Mouse (Mus musculus) ES-E14 (cell line): ENCODE measurements around the gene Cfap52. TPM values are rescaled to one million over a fixed set of nuclear protein-coding genes. Genes with fewer than 3 reads are reported as not detected.

Experiments used
- DNase-seq: peaks from one replicate; pipeline ENCODE4 v3.0.0-alpha.2; 2013; ENCODE audit warnings: low read depth, low spot score
- H3K27ac ChIP-seq: 2 replicates; pipeline ENCODE4 v1.5.1; 2012; ENCODE audit warnings: low read depth, mild to moderate bottlenecking, low read length, moderate library complexity, mixed read lengths; ENCODE audit not compliant: poor library complexity, insufficient read depth, severe bottlenecking
- H3K36me3 ChIP-seq: 2 replicates; pipeline ENCODE4 v1.6.1; 2012; ENCODE audit warnings: mild to moderate bottlenecking, low read length, moderate library complexity, mixed read lengths; ENCODE audit not compliant: control insufficient read depth, poor library complexity, insufficient read depth, severe bottlenecking
- H3K4me1 ChIP-seq, 2 experiments: fragments of 150-350 bp in 1 of 2; sonication (generic) in 1 of 2; 2 replicates each; pipeline ENCODE4 v1.6.1; 2012; ENCODE audit warnings: low read length in 2 of 2, mild to moderate bottlenecking in 1 of 2, mixed read lengths in 1 of 2; ENCODE audit not compliant: control insufficient read depth in 2 of 2, insufficient read depth in 2 of 2, poor library complexity in 1 of 2
- H3K4me3 ChIP-seq, 2 experiments: fragments of 150-350 bp in 1 of 2; sonication (generic) in 1 of 2; 2 replicates each; pipeline ENCODE4 v1.5.1; 2012; ENCODE audit warnings: low read length in 2 of 2, low read depth in 1 of 2, mild to moderate bottlenecking in 1 of 2, mixed read lengths in 1 of 2; ENCODE audit not compliant: insufficient read depth in 1 of 2, poor library complexity in 1 of 2, severe bottlenecking in 1 of 2
- H3K9ac ChIP-seq: 2 replicates; pipeline ENCODE4 v1.6.1; 2012; ENCODE audit warnings: low read depth, mild to moderate bottlenecking, low read length, mixed read lengths; ENCODE audit not compliant: poor library complexity, insufficient read depth, severe bottlenecking
- H3K9me3 ChIP-seq: fragments of 150-350 bp; sonication (generic); 2 replicates; pipeline ENCODE4 v1.6.1; 2012; ENCODE audit warnings: low read depth, mild to moderate bottlenecking, low read length; ENCODE audit not compliant: control insufficient read depth, insufficient read depth
- CHD2 ChIP-seq: IDR thresholded peaks from 2 replicates; pipeline ENCODE4 v1.6.1; 2014; ENCODE audit warnings: mild to moderate bottlenecking, low read depth, low read length, inconsistent platforms
- HCFC1 ChIP-seq: IDR thresholded peaks from 2 replicates; pipeline ENCODE4 v1.6.1; 2012; ENCODE audit warnings: low read length, inconsistent platforms, borderline replicate concordance; ENCODE audit not compliant: insufficient read depth
- MAFK ChIP-seq: IDR thresholded peaks from 2 replicates; pipeline ENCODE4 v1.6.1; 2014; ENCODE audit warnings: mild to moderate bottlenecking, low read depth, low read length, inconsistent platforms; ENCODE audit not compliant: insufficient read depth
- ZC3H11A ChIP-seq: IDR thresholded peaks from 2 replicates; pipeline ENCODE4 v1.6.1; 2012; ENCODE audit warnings: low read depth, mild to moderate bottlenecking, inconsistent platforms, low read length, borderline replicate concordance
- ZNF384 ChIP-seq: IDR thresholded peaks from 2 replicates; pipeline ENCODE4 v1.6.1; 2012; ENCODE audit warnings: low read depth, low read length, inconsistent platforms
- in situ Hi-C, 2 experiments: fragments of 600-800 bp; cut with MboI; formaldehyde crosslinking; loops; one replicate each; pipeline ENCODE4 v1.15.1; 2025; ENCODE audit warnings: low sequenced_read_pairs in 2 of 2, inconsistent platforms in 1 of 2; ENCODE audit not compliant: unreplicated experiment in 2 of 2
- total RNA-seq: library from RNA; depleted of rRNA; stranded (reverse); fragments of 300-350 nt; gene quantifications from 2 replicates; pipeline ENCODE4 v1.2.3, GENCODE M21; 2012

The Cfap52 gene
- total RNA-seq, 1 experiment: 0.36 TPM

- Histone ChIP-seq H3K36me3 (no peaks in the 10 kb centered on the region), H3K9ac (no peak overlapping the region), H3K4me3 (no peak overlapping the region), H3K27ac (no peak overlapping the region), H3K4me1 (0 out of 4 replicates have a peak, but pooled peaks cover 0 to 2% of the 10 kb centered on the region in 2 experiments), H3K9me3 (no peaks in the 10 kb centered on the region)
- TF ChIP-seq ZC3H11A (no peak), MAFK (no peak), CHD2 (no peak), ZNF384 (no peak), HCFC1 (no peak)
- DNase-seq: no peak
- in situ Hi-C loops: loop anchor here in 1 of 2 experiments (25.0 kb wide), 1 partner anchor 406 kb away; the partner anchor contains the start of gene Ntn1
Observed at GRCm38 (mm10) chr11:68006216-68006789, 40.9 kb upstream of the Cfap52 start.

GRCm38 (mm10) chr11:68004191-68004590 lies 38.7 kb upstream of the Cfap52 start:
- TF ChIP-seq ZC3H11A (no peak), CHD2 (no peak), HCFC1 (no peak), MAFK (no peak), ZNF384 (no peak)
- no peak overlapping the region for H3K27ac ChIP-seq
- H3K9ac ChIP-seq: no peak overlapping the region
- peak; percentile 35 for DNase-seq
- H3K9me3 ChIP-seq: no peaks in the 10 kb centered on the region
- in situ Hi-C loops: loop anchor here in 1 of 2 experiments (25.0 kb wide), 1 partner anchor 408 kb away; the partner anchor contains the start of gene Ntn1
- no peaks in the 10 kb centered on the region for H3K36me3 ChIP-seq
- H3K4me3 ChIP-seq: no peak overlapping the region
- H3K4me1 ChIP-seq: 0 out of 4 replicates have a peak, but pooled peaks cover 0 to 2% of the 10 kb centered on the region in 2 experiments

GRCm38 (mm10) chr11:67999629-68000028 lies 34.2 kb upstream of the Cfap52 start:
- DNase-seq: no peak
- H3K9me3 ChIP-seq: no peaks in the 10 kb centered on the region
- no peaks in the 10 kb centered on the region for H3K4me1 ChIP-seq
- H3K36me3 ChIP-seq: no peaks in the 10 kb centered on the region
- TF ChIP-seq CHD2: no peak
- no peak for TF ChIP-seq ZC3H11A
- TF ChIP-seq MAFK: no peak
- TF ChIP-seq ZNF384: no peak
- no peak for TF ChIP-seq HCFC1
- no peak overlapping the region for H3K27ac ChIP-seq
- H3K9ac ChIP-seq: 0 out of 2 replicates have a peak overlapping the region, but pooled peaks have one; percentile 54
- in situ Hi-C loops: loop anchor here (10.0 to 25.0 kb wide), 2 partner anchors 405 to 413 kb away; partner anchors contain the start of gene Ntn1 (in 2 of the 2)
- peak overlapping the region in 1 of 2 experiments; percentile 40; a peak in 1 of 4 replicates for H3K4me3 ChIP-seq

- DNase-seq: no peak
- Histone ChIP-seq H3K4me3 (no peak overlapping the region), H3K27ac (no peak overlapping the region), H3K9ac (no peak overlapping the region), H3K4me1 (no peaks in the 10 kb centered on the region), H3K9me3 (no peaks in the 10 kb centered on the region), H3K36me3 (no peaks in the 10 kb centered on the region; the same call in 1 of the 2 replicates)
- in situ Hi-C loops: loop anchor here in 1 of 2 experiments (10.0 kb wide), 1 partner anchor 406 kb away; the partner anchor contains the start of gene Ntn1
- TF ChIP-seq HCFC1 (no peak), ZC3H11A (no peak), CHD2 (no peak), MAFK (no peak)
Observed at GRCm38 (mm10) chr11:67998905-67999304, 33.5 kb upstream of the Cfap52 start.
